Mouse (Mus musculus): ENCODE measurements around the gene Mrpl36. TPM values are rescaled to one million over a fixed set of nuclear protein-coding genes. Genes with fewer than 3 reads are reported as not detected.

Mrpl36 gene
- 10 to 100 TPM; 37.7 to 40.9 TPM for total RNA-seq (2021)

GRCm38 (mm10) chr13:73327827-73328698 lies at the start of gene Mrpl36, which contains the start of gene Ndufs6:
TSS of gene Mrpl36 (plus strand) at chr13:73328513.
TSS of gene Ndufs6 (minus strand) at chr13:73328542.
- DNase-seq (ENCODE audit: extremely low spot score in 1 of 2, low spot score in 1 of 2) = peak; percentile 90 to 91

GRCm38 (mm10) chr13:73279196-73279595 lies 49.1 kb upstream of the Mrpl36 start:
- DNase-seq (ENCODE audit: extremely low spot score in 1 of 2, low spot score in 1 of 2) = no peak

GRCm38 (mm10) chr13:73282407-73282806 lies 45.9 kb upstream of the Mrpl36 start:
- no peak for DNase-seq (ENCODE audit: extremely low spot score in 1 of 2, low spot score in 1 of 2)

- no peak for DNase-seq (ENCODE audit: extremely low spot score in 1 of 2, low spot score in 1 of 2)
These were observed 44.8 kb upstream of the Mrpl36 start for GRCm38 (mm10) chr13:73283534-73283933.

DNA sequence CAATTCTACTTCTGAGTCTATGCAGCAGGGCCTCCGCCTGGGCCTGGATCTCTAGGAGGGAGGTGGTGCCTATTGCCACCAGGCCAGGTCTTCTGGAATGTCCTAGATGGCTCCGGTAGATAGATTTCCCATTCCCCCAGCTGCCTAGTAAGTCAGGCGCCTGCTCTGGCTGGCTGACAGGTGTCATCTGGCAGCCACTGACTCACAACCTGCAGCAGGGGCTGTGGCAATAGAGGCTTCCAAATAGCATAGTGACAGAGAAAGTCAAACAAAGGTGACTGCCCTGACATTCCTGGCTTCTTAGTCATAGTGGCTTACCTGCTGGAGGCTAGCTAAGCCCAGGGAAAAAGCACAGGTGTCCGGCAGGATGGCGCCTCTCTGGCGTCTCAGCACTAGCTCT lies 38.1 kb upstream of the Mrpl36 start:
- DNase-seq (ENCODE audit: extremely low spot score in 1 of 2, low spot score in 1 of 2) = no peak

- DNase-seq (ENCODE audit: extremely low spot score in 1 of 2, low spot score in 1 of 2) = no peak
These were observed 37.2 kb upstream of the Mrpl36 start for GRCm38 (mm10) chr13:73291102-73291501.

GRCm38 (mm10) chr13:73298717-73299116 lies 29.6 kb upstream of the Mrpl36 start:
- no peak for DNase-seq (ENCODE audit: extremely low spot score in 1 of 2, low spot score in 1 of 2)

- DNase-seq (ENCODE audit: extremely low spot score in 1 of 2, low spot score in 1 of 2) = no peak
These were observed 29.0 kb upstream of the Mrpl36 start for GRCm38 (mm10) chr13:73299322-73299721.

DNA sequence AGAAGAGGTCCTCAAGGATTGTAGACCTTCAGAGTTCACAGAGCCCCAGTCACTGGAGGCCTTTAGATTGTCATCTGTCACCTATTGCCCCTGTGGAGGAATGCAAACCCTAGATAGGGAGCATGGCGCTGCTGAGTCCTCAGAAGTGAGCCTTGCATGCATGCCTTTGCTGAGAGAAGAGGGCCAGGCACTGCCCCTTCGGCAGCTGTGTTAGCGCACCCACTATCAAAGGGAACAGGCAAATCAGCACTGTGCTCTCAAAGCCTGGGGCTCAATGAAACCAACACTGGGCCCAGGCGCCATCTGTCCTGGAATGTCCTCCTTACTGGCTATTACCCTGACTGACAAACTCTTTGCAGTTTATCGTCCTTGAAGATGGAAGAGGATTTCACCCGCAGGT lies 23.6 kb upstream of the Mrpl36 start:
- no peak for DNase-seq (ENCODE audit: extremely low spot score in 1 of 2, low spot score in 1 of 2)

DNA sequence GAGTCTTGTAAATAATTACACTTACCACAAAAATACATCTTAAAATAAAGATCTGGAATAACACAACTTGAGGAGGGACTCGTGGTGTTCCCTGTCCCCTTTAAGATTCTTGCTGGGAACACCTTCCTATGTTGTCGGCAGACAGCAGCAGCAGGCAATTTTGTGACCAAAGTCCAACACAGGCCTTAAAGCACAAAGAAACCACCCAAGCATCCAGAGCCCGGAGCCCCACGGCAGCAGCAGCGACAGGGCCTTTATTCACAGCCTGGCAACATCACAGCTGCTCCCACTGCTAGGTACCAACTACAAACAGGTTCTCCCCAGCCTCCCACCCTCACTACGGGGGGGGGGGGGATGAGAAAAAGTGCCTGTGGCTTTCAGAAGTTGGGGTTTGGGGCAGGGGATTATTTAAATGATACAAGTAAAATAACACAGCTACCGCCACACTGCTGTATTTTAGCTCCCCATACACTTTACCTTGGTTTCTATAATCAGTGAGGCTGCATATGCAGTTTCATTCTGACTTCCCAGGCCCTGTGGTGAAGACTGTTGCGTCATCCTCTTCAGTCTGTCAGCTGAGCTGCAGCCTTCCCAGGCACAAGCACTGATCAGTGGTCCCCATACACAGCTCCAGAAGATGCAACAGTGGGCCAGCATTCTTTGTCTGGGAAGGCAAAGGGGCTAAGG lies 22.8 kb upstream of the Mrpl36 start:
- no peak for DNase-seq (ENCODE audit: extremely low spot score in 1 of 2, low spot score in 1 of 2)

DNA sequence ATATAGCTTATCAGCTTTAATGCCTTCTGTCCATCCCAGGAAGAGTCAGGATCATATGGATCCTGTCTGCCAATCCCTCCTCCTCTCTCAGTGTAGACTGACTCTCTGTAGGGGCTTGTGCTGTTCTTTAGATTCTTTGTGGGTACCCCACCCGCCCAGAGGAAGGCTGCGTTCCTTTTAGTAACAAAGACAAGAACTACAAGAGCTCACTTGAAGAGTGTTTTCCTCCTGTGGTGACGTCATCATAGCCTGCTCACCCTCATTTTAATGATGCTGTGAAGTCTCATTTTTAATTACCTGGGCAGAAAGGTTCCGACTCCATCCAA lies 22.3 kb upstream of the Mrpl36 start:
- DNase-seq (ENCODE audit: extremely low spot score in 1 of 2, low spot score in 1 of 2) = no peak

GRCm38 (mm10) chr13:73306430-73306829 lies 21.9 kb upstream of the Mrpl36 start:
- no peak for DNase-seq (ENCODE audit: extremely low spot score in 1 of 2, low spot score in 1 of 2)

DNA sequence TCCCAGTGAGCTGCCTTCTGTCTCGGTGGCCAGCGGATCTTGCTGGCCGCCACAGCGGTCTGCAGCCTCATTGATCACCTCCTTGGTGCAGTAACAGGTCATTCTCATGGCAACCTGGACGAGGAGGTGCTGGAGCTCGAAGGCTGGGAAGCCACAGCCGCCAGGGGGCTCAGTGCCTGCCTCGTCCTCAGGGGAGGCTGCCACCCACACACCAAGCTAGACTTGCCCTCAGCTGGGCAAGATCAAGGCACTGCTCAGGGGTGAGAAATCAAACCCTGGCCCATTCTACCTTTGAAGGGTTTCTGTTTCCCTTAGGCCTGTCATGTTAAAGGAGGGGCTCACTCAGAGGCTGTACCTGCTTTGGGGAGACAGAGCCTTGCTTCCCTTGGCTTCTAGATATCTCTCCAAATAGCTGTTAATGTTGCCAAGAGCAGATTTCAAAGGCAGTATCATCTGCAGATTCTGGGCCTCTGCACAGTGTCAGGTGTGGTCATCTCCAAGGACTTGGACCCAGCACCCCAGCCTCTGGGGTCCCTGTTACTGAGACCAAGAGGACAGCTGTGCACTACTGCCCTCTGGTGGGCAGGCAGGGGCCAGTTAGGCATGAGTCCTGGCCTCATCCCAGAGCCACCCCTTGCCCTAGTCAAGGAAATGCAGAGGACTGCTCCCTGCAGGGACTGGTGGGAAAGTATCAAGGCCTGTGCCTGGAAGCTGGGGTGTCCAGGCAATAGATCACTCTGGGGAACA lies 18.0 kb upstream of the Mrpl36 start:
- DNase-seq (ENCODE audit: extremely low spot score in 1 of 2, low spot score in 1 of 2) = peak; percentile 15 to 54

- no peak for DNase-seq (ENCODE audit: extremely low spot score in 1 of 2, low spot score in 1 of 2)
These were observed 8.3 kb upstream of the Mrpl36 start for GRCm38 (mm10) chr13:73320048-73320447.

GRCm38 (mm10) chr13:73322626-73323025 lies 5.7 kb upstream of the Mrpl36 start:
- DNase-seq (ENCODE audit: extremely low spot score in 1 of 2, low spot score in 1 of 2) = no peak

DNA sequence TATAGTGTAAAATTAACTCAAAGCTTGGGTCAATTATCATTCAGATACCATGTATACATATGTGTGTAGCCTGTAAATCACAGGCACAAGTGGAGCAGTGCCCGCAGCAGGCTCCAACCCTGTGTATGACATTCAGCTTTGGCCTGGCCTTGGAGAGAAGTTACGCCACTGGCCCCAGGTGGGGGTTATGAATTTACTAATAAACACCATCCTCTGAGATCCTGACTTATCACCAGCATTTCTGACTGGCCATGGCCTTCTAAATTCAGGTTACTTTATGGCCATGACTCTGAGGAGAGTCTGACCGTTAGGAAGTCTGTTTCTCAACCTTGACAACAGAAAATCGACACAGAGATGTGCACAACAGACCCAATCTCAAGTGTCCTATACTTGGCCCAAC lies 4.9 kb upstream of the Mrpl36 start:
- no peak for DNase-seq (ENCODE audit: extremely low spot score in 1 of 2, low spot score in 1 of 2)

GRCm38 (mm10) chr13:73330844-73331501 lies 2.7 kb downstream of the Mrpl36 start:
- DNase-seq (ENCODE audit: extremely low spot score in 1 of 2, low spot score in 1 of 2) = peak; percentile 79 to 89

DNA sequence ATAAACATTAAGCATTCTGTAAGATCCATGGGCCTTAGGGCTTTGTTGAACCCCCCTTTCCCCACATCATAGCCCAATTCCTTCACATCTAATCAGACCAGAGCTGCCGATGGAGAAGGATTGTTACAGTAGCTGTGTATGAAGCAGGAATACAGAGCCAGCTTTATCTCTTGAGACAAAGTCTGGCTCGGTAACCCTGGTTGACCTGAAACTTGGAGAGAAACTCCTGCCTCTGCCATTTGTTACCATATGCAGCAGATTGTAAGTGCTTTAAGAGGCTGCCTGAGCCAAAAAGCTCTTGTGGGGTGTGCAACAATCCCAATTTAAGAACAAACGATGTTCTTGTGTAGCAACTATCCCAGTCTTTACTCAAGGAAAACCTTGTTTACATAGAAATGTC lies 3.4 kb downstream of the Mrpl36 start:
- DNase-seq (ENCODE audit: extremely low spot score in 1 of 2, low spot score in 1 of 2) = no peak

DNA sequence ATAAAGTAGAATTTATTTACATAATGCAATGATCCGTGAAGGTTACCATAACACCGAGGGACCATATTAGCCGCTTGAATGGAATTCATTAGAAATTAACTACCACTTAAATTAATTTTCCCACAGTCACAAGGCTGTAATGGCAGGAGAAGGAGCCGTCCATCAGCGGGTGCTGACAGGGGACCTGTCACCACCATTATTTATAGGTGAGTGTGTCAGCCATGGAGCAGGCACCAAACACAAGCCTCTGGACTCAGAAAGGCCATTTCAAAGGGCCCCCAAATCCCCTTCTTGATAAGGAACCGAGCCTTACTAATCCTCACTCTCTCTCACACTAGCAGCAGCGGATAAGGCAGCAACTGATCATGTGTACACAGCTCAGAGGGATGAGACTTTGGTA lies 8.4 kb downstream of the Mrpl36 start:
- no peak for DNase-seq (ENCODE audit: extremely low spot score in 1 of 2, low spot score in 1 of 2)

- DNase-seq (ENCODE audit: extremely low spot score in 1 of 2, low spot score in 1 of 2) = no peak
These were observed 17.0 kb downstream of the Mrpl36 start for GRCm38 (mm10) chr13:73345102-73345890.
